Mouse (Mus musculus): ENCODE data around the gene Nat10.

Nat10 gene

DNA sequence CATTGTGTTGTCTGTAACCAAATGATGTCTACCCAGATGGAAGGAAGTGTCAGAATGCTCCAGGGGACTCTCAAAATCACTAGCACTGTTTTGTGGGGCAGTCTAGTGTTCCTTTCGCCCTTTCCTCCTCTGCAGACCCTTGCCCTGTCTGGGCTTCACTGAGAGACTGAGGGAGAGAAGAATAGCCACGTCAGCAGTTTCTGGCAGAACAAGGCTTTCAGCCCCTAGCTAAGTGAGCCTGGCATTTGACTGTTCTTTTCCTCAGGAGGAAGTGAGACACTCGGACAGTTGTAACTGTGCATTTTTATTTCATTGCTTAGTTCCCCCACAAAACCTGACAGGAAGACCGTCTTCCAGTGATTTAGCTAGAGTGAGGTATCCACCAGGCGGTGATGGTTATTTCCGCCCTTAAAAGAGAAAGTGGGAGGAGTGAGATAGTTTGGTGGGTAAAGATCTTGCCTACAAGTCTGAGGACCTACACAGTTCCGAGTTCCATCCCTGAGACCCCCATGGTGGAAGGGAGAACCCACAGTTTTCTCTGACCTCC is 88.4 kb downstream of the Nat10 start:
- in situ Hi-C loops (cut with MboI, MseI) = no loop called here
